Mouse (Mus musculus) E14TG2a.4 (cell line): Measurements from ENCODE around the gene Nf2.
A peak's percentile ranks its signal among the peaks of the same experiment; 100 is the strongest.

Experiments
- H3K27me3 ChIP-seq: 2 replicates; pipeline ENCODE4 v1.6.1; 2014; ENCODE audit warnings: low read length, control low read depth; ENCODE audit not compliant: insufficient read depth
- H3K36me3 ChIP-seq: 2 replicates; pipeline ENCODE4 v1.6.1; 2014; ENCODE audit warnings: low read length, control low read depth; ENCODE audit not compliant: insufficient read depth
- H3K4me1 ChIP-seq: replicated peaks from 2 replicates; pipeline ENCODE4 v1.6.1; 2014; ENCODE audit warnings: low read depth, low read length, control low read depth
- H3K4me3 ChIP-seq: replicated peaks from 2 replicates; pipeline ENCODE4 v1.5.1; 2014; ENCODE audit warnings: mild to moderate bottlenecking, low read length
- H3K9me3 ChIP-seq: 2 replicates; pipeline ENCODE4 v1.6.1; 2014; ENCODE audit warnings: low read length, control low read depth
- CTCF ChIP-seq: conservative IDR thresholded peaks from 2 replicates; pipeline ENCODE4 v1.5.1; 2014; ENCODE audit warnings: low read length
- NANOG ChIP-seq: IDR thresholded peaks from 2 replicates; pipeline ENCODE4 v1.6.1; 2014; ENCODE audit warnings: borderline replicate concordance, low read length, mixed read lengths
- POU5F1 ChIP-seq: IDR thresholded peaks from 2 replicates; pipeline ENCODE4 v1.6.1; 2014; ENCODE audit warnings: low read length, borderline replicate concordance

The Nf2 gene

DNA sequence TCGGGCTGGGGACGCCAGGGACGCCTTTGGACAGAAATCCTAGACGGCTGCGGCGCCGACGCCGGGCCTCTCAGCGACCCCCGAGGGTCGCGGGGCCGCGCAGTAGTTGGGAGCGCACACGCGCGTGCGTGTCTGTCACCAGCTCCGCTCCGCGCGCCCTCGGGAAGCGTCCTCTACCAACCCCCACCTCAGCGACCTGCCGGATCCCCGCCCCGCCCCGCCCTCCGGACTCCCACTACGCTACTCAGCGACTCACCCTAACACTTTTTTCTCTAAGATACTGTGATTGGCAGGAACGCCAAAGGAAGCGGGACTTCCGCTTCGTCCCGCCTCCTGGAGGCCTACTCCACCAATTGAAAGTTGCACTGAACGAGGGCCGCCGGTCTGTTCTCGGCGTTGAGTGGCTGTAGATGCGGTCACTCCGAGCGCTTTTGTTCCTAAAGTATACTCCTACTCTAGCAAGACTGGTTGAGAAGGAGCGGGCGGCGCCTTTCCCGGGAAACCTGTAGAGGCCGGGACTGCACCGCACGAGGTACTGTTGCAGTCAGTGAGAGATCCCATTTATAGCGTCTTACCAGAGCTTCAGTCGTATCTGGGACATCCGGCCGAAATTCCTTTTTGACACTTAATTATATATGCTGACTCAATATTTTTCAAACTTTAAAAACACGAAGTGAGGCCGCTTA is at the start of gene Nf2:
TSS of gene Nf2 (minus strand) at position 279 of the 686 bp plus-strand sequence.
- peaks cover 9% of the 10 kb centered on the region for H3K9me3 ChIP-seq
- peaks cover 15% of the 10 kb centered on the region for H3K36me3 ChIP-seq
- H3K4me3 ChIP-seq = peak within 1 kb of the TSS; percentile 99
- H3K4me1 ChIP-seq = peaks cover 37% of the 10 kb centered on the region
- TF ChIP-seq CTCF = no peak
- no peak for TF ChIP-seq NANOG
- TF ChIP-seq POU5F1 = no peak
- no peaks in the 10 kb centered on the region for H3K27me3 ChIP-seq

DNA sequence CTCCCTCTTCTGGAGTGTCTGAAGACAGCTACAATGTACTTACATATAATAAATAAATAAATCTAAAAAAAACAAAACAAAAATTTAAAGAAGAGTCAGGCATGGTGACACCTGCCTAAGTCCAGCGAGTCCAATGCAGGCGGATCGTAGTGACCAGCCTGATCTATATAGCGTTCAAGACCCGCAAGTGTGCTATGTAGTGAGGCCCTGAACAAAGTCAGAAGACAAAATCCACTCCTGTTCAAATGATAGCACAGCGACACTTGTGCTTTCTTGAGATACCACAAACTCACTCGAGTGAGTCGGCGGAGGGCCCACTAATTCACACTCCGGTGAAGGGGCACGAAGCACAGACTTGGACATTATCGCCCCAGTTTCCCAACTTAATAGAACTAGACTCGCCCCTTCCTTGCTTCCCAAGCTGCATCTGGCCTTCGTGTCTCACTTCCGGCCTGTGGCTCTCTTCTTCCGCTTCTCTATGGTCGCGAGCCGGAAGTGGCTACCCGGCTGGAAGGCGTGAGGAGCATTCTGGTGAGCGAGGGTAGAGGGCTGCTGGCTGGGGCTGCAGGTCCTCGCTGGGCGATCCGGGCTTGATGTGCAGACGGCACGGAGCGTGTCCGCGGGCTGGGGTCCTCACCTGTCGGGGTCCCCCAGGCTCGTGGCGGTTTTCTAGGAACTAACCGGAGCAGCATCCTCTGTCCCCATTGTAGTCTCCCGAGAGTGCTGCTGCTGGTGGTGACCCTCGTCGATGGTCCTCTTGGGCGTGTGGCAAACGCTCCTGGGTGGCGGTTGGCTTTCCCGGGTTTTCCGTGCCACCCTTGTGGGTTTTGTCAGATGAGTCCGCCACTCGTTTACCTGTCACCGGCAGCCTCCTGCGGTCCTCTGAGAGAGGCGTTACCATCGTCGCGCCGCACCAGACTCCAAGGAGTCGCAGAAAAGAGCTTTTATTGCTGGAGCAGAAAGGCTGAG is 45.8 kb upstream of the Nf2 start, which contains the start of gene Thoc5:
TSS of gene Thoc5 (plus strand) at position 473 of the 969 bp plus-strand sequence.
- no peaks in the 10 kb centered on the region for H3K9me3 ChIP-seq
- H3K4me1 ChIP-seq = peaks cover 36% of the 10 kb centered on the region
- peaks cover 42% of the 10 kb centered on the region for H3K36me3 ChIP-seq
- H3K27me3 ChIP-seq = no peaks in the 10 kb centered on the region
- TF ChIP-seq CTCF (no peak), POU5F1 (no peak), NANOG (no peak)
- peak within 1 kb of the TSS; percentile 97 for H3K4me3 ChIP-seq

DNA sequence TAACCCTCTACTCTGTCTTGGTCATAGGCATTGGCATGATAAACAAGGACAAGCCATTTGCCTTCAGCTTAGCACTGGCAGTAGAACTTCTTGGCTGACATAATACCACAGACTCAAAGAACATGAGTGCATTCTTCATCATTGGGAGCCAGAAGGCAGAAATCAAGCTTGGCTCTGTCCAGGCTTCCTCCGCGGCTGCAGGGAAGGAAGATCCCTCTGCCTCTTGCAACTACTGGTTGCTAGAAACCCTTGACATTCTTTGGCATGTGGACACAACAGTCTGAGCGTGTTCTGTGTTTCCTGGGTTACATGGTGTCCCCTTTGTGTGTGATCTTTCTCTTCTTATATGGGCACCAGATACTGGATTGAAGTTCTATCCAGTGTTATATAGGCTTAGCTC is 37.7 kb upstream of the Nf2 start:
- Histone ChIP-seq H3K9me3 (no peaks in the 10 kb centered on the region), H3K4me3 (no peak overlapping the region)
- no peak for TF ChIP-seq NANOG
- no peak for TF ChIP-seq CTCF
- no peak for TF ChIP-seq POU5F1

DNA sequence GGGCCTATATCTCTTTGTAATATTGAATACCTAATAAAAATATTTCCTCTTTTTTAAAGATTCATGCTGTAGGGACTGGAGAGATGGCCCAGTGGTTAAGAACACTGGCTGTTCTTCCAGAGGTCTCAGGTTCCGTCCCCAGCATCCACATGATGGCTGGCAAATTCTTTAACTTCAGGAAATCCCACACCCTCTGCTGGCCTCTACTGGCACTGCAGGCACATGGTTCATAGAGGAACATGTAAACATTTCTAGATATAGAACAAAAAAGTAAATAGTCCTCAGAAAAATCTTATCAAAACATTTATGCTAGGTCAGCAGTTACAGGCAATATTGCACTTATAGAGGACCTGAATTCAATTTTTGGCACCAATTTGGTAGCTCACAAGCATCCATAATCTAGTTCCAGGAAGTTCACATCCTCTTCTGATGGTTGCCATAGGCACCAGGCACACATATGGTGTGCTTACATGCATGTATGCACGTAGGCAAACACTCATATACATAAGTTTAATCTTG is 36.1 kb upstream of the Nf2 start:
- H3K9me3 ChIP-seq = no peaks in the 10 kb centered on the region
- H3K36me3 ChIP-seq = peaks cover 80% of the 10 kb centered on the region
- no peaks in the 10 kb centered on the region for H3K27me3 ChIP-seq
- no peak overlapping the region for H3K4me3 ChIP-seq
- TF ChIP-seq CTCF (peak; percentile 83), NANOG (no peak)
- H3K4me1 ChIP-seq = peaks cover 46% of the 10 kb centered on the region

More for the DNA sequence above, 37.7 kb upstream of the Nf2 start:
- Histone ChIP-seq H3K36me3 (peaks cover 84% of the 10 kb centered on the region), H3K4me1 (peaks cover 30% of the 10 kb centered on the region), H3K27me3 (no peaks in the 10 kb centered on the region)

DNA sequence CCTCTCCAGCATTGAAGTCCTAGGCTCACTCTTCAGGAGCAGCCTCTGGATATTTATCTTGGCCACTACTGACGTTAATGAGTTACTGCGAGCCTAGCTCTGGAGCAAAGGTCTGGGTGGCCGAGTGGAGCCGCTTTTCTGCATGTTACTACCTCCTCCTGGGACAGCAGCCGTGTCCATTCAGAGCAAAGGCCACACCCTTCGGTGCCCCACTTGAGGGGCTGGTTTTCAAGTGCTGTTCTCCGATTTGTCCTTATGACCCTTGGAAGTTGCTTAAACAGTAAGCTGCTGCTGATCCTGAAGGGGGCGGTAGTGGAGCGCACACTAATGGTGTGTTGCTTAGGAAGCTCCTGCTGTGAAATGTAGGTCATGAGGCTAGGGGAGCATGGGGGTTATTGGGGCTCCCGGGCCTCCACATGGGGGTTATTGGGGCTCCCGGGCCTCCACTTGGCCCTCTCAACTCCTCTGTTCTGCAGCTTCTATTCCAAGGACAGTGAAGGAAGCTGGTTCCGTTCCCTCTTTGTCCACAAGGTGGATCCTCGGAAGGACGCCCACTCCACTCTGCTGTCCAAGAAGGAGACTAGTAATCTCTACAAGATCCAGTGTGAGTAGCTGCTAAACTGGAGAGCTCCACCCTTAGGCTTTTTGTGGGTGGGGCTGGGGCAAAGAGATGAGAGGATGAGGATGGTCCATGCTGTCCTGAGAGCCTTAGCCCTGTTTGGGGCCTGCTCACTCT is 33.7 kb upstream of the Nf2 start:
- TF ChIP-seq NANOG = no peak
- peak; percentile 75 for TF ChIP-seq CTCF
- no peaks in the 10 kb centered on the region for H3K27me3 ChIP-seq
- H3K36me3 ChIP-seq = peaks cover 66% of the 10 kb centered on the region
- peaks cover 66% of the 10 kb centered on the region for H3K4me1 ChIP-seq
- peak overlapping the region; percentile 60 for H3K4me3 ChIP-seq
- H3K9me3 ChIP-seq = no peaks in the 10 kb centered on the region

DNA sequence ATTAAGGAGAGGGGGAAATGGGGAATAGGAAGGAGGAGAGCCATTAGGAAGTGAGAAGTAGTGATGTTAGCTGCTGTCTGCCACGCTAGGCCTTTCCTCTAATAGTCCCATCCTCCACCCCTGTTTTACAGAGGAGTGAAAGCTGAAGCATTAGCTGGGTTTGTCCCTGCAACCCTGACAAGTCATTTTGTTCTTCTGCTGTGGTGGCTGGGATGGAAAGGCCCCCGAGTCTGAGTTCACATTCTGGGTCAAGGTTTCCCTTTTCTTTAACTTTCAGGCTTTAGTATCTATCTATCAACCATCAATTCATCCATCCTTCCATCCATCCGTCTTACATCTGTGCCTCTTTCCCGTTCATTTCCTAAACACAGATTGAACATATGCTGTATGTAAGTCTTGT is 31.8 kb upstream of the Nf2 start:
- peaks cover 62% of the 10 kb centered on the region for H3K36me3 ChIP-seq
- H3K9me3 ChIP-seq = no peaks in the 10 kb centered on the region
- no peak overlapping the region for H3K4me3 ChIP-seq
- peaks cover 79% of the 10 kb centered on the region for H3K4me1 ChIP-seq
- no peak for TF ChIP-seq CTCF
- TF ChIP-seq POU5F1 = no peak
- TF ChIP-seq NANOG = no peak
- H3K27me3 ChIP-seq = no peaks in the 10 kb centered on the region

DNA sequence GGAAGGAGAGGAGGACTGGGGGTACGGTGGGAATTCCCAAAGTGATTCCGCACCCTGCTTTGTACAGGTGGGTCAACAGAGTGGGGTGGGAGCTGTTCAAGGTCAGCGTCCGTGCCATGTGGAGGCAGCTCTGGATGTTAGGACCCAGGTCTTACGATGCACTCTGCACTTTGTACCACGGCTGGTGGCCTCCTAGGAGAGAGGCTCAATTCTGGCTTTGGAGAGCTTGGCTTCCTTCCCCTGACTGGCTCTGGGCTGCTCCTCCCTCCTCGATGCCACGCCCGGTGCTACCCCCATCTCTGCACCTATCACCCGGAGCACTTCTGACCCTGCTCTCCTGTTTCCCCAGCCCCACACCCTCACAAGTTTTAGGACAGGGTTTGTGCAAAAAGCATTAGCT is 25.2 kb upstream of the Nf2 start:
- TF ChIP-seq NANOG (no peak), CTCF (no peak), POU5F1 (no peak)
- H3K27me3 ChIP-seq = no peaks in the 10 kb centered on the region
- H3K9me3 ChIP-seq = no peaks in the 10 kb centered on the region
- peaks cover 58% of the 10 kb centered on the region for H3K4me1 ChIP-seq
- peaks cover 27% of the 10 kb centered on the region for H3K36me3 ChIP-seq
- H3K4me3 ChIP-seq = peak overlapping the region; percentile 98
